Mouse (Mus musculus) CH12.LX (cell line): ENCODE measurements around the gene Patj.

Experiments used
- BHLHE40 ChIP-seq: IDR thresholded peaks from 2 replicates; pipeline ENCODE4 v1.6.1; 2011; ENCODE audit warnings: mild to moderate bottlenecking, low read depth, low read length, improper control_type of control experiment
- CTCF ChIP-seq, 2 experiments: IDR thresholded peaks in 1 of 2; conservative IDR thresholded peaks in 1 of 2; 2 replicates each; pipeline ENCODE4 v1.5.1; 2011 to 2012; ENCODE audit warnings: low read depth in 2 of 2, low read length in 2 of 2, improper control_type of control experiment in 1 of 2, inconsistent platforms in 1 of 2, mild to moderate bottlenecking in 1 of 2, moderate library complexity in 1 of 2
- ELF1 ChIP-seq: IDR thresholded peaks from 2 replicates; pipeline ENCODE4 v1.6.1; 2014; ENCODE audit warnings: low read depth, mild to moderate bottlenecking, inconsistent platforms, low read length, improper control_type of control experiment
- GABPA ChIP-seq: IDR thresholded peaks from 2 replicates; pipeline ENCODE4 v1.6.1; 2012; ENCODE audit warnings: low read depth, low read length, improper control_type of control experiment, inconsistent platforms; ENCODE audit not compliant: insufficient replicate concordance
- JUN ChIP-seq: IDR thresholded peaks from 2 replicates; pipeline ENCODE4 v1.6.1; 2011; ENCODE audit warnings: low read depth, mild to moderate bottlenecking, low read length, improper control_type of control experiment, moderate library complexity; ENCODE audit not compliant: insufficient read depth
- MAX ChIP-seq: IDR thresholded peaks from 2 replicates; pipeline ENCODE4 v1.6.1; 2011; ENCODE audit warnings: low read length, improper control_type of control experiment
- MYC ChIP-seq: IDR thresholded peaks from 2 replicates; pipeline ENCODE4 v1.6.1; 2011; ENCODE audit warnings: low read depth, mild to moderate bottlenecking, improper control_type of control experiment, low read length
- POLR2A ChIP-seq: IDR thresholded peaks from 2 replicates; pipeline ENCODE4 v1.6.1; 2011; ENCODE audit warnings: low read depth, mild to moderate bottlenecking, improper control_type of control experiment, low read length
- RAD21 ChIP-seq: IDR thresholded peaks from 2 replicates; pipeline ENCODE4 v1.6.1; 2011; ENCODE audit warnings: low read depth, mild to moderate bottlenecking, low read length, improper control_type of control experiment, moderate library complexity
- TCF12 ChIP-seq: IDR thresholded peaks from 2 replicates; pipeline ENCODE4 v1.6.1; 2014; ENCODE audit warnings: low read depth, mild to moderate bottlenecking, inconsistent platforms, low read length, improper control_type of control experiment
- UBTF ChIP-seq: IDR thresholded peaks from 2 replicates; pipeline ENCODE4 v1.6.1; 2012; ENCODE audit warnings: low read depth, mild to moderate bottlenecking, inconsistent platforms, low read length, improper control_type of control experiment, moderate library complexity

- TF ChIP-seq MYC (no peak), RAD21 (no peak), CTCF (conservative IDR thresholded peaks at IDR 0.05 in 1 of 2, IDR thresholded peaks at IDR 0.05 in 1 of 2; ENCODE audit: low read depth in 2 of 2, low read length in 2 of 2) (no peak), ELF1 (no peak), TCF12 (no peak), UBTF (no peak), BHLHE40 (no peak), POLR2A (no peak), GABPA (no peak), MAX (no peak), JUN (no peak)
Measured at GRCm38 (mm10) chr4:98543001-98543400, 147.4 kb downstream of the Patj start.
